Mouse (Mus musculus): ENCODE data around the gene Mmp8. TPM values are rescaled to one million over a fixed set of nuclear protein-coding genes. Genes with fewer than 3 reads are reported as not detected.
A peak's percentile ranks its signal among the peaks of the same experiment; 100 is the strongest.

Mmp8 gene
- total RNA-seq, 2 experiments from 2014 or later: not detected

DNA sequence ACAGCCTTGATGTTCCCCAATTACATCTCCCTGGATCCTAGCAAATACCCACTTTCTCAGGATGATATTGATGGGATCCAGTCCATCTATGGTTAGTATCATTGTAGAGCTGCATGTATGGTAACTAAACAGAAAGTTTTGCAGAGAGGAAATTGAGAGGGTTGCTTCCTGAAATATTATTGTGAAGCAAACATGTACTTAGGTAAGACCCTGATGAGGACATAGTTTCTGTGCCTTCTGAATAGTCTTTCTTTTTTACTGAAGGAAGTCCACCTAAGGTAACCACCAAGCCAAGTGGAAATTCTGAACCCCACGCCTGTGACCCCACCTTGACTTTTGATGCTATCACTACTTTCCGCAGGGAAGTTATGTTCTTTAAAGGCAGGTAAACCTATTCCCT, 19.1 kb downstream of the Mmp8 start:
- intact Hi-C loops (cut with DNase I): no loop called here
- no peak for DNase-seq (ENCODE audit: low spot score in 2 of 2)

- intact Hi-C loops (cut with DNase I): no loop called here
- no peak for DNase-seq (ENCODE audit: low spot score in 2 of 2)
Measured at GRCm38 (mm10) chr9:7590063-7590462, 31.8 kb downstream of the Mmp8 start.

DNA sequence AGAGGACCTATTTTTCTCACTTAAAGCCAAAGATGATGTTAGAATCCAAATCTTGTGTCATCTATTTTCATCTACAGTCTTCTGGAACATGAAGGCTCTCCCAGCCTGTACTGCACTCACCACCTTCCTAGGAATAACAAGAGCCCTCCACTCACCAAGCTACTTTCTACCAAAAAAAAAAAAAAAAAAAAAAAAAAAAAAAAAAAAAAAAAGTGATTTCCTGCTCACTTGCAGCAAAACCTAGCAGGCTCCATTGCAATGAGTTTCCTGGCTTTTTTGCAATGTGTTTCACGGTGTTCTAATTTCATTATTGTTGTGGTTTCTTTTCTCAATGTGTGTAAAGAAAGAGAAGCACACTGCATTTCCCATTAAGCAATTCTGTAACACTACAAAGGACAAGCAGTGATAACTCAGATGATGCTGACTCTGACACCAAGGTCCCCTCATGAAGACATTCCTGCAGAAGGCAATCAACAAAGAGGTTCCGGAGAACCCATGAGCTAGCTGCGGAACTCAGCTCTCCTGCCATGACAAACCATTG, 35.1 kb downstream of the Mmp8 start:
- DNase-seq (ENCODE audit: low spot score in 2 of 2): no peak
- intact Hi-C loops (cut with DNase I): no loop called here

GRCm38 (mm10) chr9:7594816-7595540, 36.7 kb downstream of the Mmp8 start:
- intact Hi-C loops (cut with DNase I): loop anchor here (2.0 to 5.0 kb wide), 2 partner anchors 303 to 378 kb away; no protein-coding TSS in a partner anchor
- peak; percentile 88 to 94 for DNase-seq (ENCODE audit: low spot score in 2 of 2)

DNA sequence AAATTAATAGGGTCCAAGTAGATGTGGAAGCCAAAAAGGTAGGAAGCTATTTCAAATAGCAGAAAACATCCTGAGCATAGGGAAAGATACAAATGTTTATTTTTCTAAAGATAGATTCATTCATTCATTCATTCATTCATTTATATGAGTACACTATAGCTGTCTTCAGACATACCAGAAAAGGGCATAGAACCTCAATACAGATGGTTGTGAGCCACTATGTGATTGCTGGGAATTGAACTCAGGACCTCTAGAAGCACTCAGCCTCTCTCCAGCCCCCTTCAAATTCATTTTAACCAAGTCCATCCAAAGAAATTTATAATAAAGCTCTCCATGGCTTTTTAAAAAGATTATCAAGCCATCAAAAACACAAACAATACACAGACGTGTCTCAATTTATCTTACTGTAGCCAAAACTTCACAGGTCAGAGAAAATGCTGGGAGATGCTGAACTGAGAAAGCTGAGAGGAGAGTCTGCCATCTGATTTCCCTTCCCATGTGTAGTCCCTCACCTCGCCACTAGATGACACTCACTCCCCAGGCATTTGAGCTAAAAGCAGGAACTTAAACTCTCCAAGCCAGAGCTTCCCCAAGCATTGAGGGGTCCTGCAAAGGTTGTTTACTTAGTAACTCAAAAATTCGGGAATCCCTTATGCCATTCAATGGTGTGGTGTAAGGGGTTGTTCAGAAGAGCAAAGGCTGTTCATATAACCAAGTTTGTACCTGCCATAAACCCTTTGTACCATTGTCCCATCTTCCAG, 44.9 kb downstream of the Mmp8 start:
- intact Hi-C loops (cut with DNase I): loop anchor here (1.0 to 10.0 kb wide), 3 partner anchors 252 to 1072 kb away; no protein-coding TSS in a partner anchor
- DNase-seq (ENCODE audit: low spot score in 2 of 2): peak; percentile 80 to 83

- no peak for DNase-seq (ENCODE audit: low spot score in 2 of 2)
- intact Hi-C loops (cut with DNase I): loop anchor here (10.0 kb wide), 2 partner anchors 251 to 1071 kb away; no protein-coding TSS in a partner anchor
Measured at GRCm38 (mm10) chr9:7604005-7604404, 45.7 kb downstream of the Mmp8 start.

GRCm38 (mm10) chr9:7605638-7606037, 47.4 kb downstream of the Mmp8 start:
- intact Hi-C loops (cut with DNase I): loop anchor here (10.0 kb wide), 2 partner anchors 249 to 1069 kb away; no protein-coding TSS in a partner anchor
- DNase-seq (ENCODE audit: low spot score in 2 of 2): no peak

Other genes with a start within 250 kb of the Mmp8 start
- not detected for gene Mmp12, start 214.1 kb upstream of the Mmp8 start, total RNA-seq (2021)
- not detected for gene Mmp1b, start 170.4 kb upstream of the Mmp8 start, total RNA-seq (2021)
- not detected for gene Mmp3, start 112.6 kb upstream of the Mmp8 start, total RNA-seq (2021)
- gene Mmp10, start 56.1 kb upstream of the Mmp8 start, total RNA-seq (2021): not detected
- gene Mmp27, start 12.9 kb downstream of the Mmp8 start, total RNA-seq (2021): not detected
- not detected for gene Mmp20, start 69.8 kb downstream of the Mmp8 start, total RNA-seq (2021)
- not detected for gene Mmp7, start 133.6 kb downstream of the Mmp8 start, total RNA-seq (2021)
- gene Tmem123, start 205.6 kb downstream of the Mmp8 start, total RNA-seq (2021): 1 to 10 TPM; 9.0 to 10.0 TPM